Mouse (Mus musculus) limb, embryonic 10.5 days (tissue): ENCODE measurements around the gene Acy3. TPM values are rescaled to one million over a fixed set of nuclear protein-coding genes. Genes with fewer than 3 reads are reported as not detected.

Experiments
- DNase-seq: peaks from one replicate; pipeline ENCODE4 v3.0.0-alpha.2; 2017; ENCODE audit warnings: low spot score
- H3K27ac ChIP-seq: fragments of 300-500 bp; sonication (generic); 2 replicates; pipeline ENCODE4 v1.5.1; 2016; ENCODE audit warnings: mild to moderate bottlenecking
- H3K27me3 ChIP-seq: fragments of 300-500 bp; sonication (generic); 2 replicates; pipeline ENCODE4 v1.6.1; 2016; ENCODE audit warnings: low read depth, mild to moderate bottlenecking; ENCODE audit not compliant: poor library complexity, severe bottlenecking
- H3K36me3 ChIP-seq: fragments of 300-500 bp; sonication (generic); 2 replicates; pipeline ENCODE4 v1.6.1; 2016; ENCODE audit warnings: mild to moderate bottlenecking, moderate library complexity
- H3K4me1 ChIP-seq: fragments of 300-500 bp; sonication (generic); 2 replicates; pipeline ENCODE4 v1.6.1; 2016
- H3K4me3 ChIP-seq: fragments of 300-500 bp; sonication (generic); 2 replicates; pipeline ENCODE4 v1.5.1; 2016; ENCODE audit warnings: mild to moderate bottlenecking, moderate library complexity
- H3K9me3 ChIP-seq: fragments of 300-500 bp; sonication (generic); replicated peaks from 2 replicates; pipeline ENCODE4 v1.6.1; 2016; ENCODE audit warnings: mild to moderate bottlenecking
- WGBS: fragments of 180-500 bp; shearing (Covaris S2); methylation state at CpG from one replicate; pipeline ENCODE4 v1.1.7; 2016; 5-methylcytosine and 5-hydroxymethylcytosine counted together
- polyA plus RNA-seq: library from polyadenylated mRNA; unstranded; fragments of >200 nt; fragmentation: Nextera tagmentation; extraction: Ambion mirVana; gene quantifications from 2 replicates; pipeline ENCODE4 v1.2.1, GENCODE M21; 2016

The Acy3 gene
- polyA plus RNA-seq, 1 experiment from 2014 or later = 5.6 TPM

DNA sequence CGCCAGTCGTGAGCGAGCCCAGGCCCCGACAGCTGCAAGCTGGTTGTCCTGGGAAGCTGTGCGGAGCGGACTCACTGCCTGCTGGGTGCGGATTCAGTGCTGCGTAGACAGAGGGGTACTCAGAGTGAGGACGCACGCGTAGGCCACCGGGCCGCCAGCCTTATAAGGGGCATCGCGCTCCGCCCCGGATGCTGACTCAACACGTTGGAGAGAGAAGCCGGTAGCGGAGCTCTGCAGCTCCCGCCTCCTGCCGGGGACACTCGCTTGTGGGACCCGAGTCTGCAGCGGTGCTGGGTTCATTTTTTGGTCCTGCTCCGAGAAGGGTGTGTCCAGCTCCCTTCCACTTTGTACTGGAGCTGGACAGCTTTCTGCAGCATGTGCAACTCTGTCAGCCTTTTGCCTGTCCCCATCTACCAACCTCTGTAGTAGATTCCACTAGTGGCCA is 51.4 kb downstream of the Acy3 start, which contains the start of gene Gstp1:
Gene Gstp1 (minus strand): TSS at position 198 of the 445 bp plus-strand sequence.
- Histone ChIP-seq H3K27me3 (no peaks in the 10 kb centered on the region), H3K27ac (peak within 1 kb of the TSS; percentile 94), H3K4me3 (peak within 1 kb of the TSS; percentile 80), H3K36me3 (peaks cover 10% of the 10 kb centered on the region), H3K4me1 (peaks cover 25% of the 10 kb centered on the region), H3K9me3 (no peaks in the 10 kb centered on the region)
- DNase-seq = peak; percentile 88
- WGBS = under 1% methylated on average over 26 of the region's 26 CpGs

Other genes with a start within 250 kb of the Acy3 start
- 21.4 and 29.2 TPM in 2 replicates for gene Kmt5b, start 219.1 kb upstream of the Acy3 start, polyA plus RNA-seq
- gene Chka, start 134.8 kb upstream of the Acy3 start, polyA plus RNA-seq = 48.5 and 50.0 TPM in 2 replicates
- 27.9 and 39.4 TPM in 2 replicates for gene Tcirg1, start 79.4 kb upstream of the Acy3 start, polyA plus RNA-seq
- gene Ndufs8, start 73.8 kb upstream of the Acy3 start, polyA plus RNA-seq = 249 and 273 TPM in 2 replicates
- 0.20 and 0.33 TPM in 2 replicates for gene Aldh3b1, start 56.8 kb upstream of the Acy3 start, polyA plus RNA-seq
- gene Unc93b1, start 51.4 kb upstream of the Acy3 start, polyA plus RNA-seq = 5.4 and 6.7 TPM in 2 replicates
- not detected in 2 replicates for gene Aldh3b3, start 27.9 kb upstream of the Acy3 start, polyA plus RNA-seq
- 1.4 and 2.4 TPM in 2 replicates for gene Aldh3b2, start 14.2 kb upstream of the Acy3 start, polyA plus RNA-seq
- 0.10 TPM in 1 of 2 replicates, not detected in the other for gene Tbx10, start 6.2 kb downstream of the Acy3 start, polyA plus RNA-seq
- gene Nudt8, start 14.0 kb downstream of the Acy3 start, polyA plus RNA-seq = 32.4 and 36.0 TPM in 2 replicates
- gene Gm49405, start 14.1 kb downstream of the Acy3 start, polyA plus RNA-seq = 3.5 and 4.6 TPM in 2 replicates
- 5.0 and 7.6 TPM in 2 replicates for gene Doc2g, start 16.7 kb downstream of the Acy3 start, polyA plus RNA-seq
- gene Ndufv1, start 26.2 kb downstream of the Acy3 start, polyA plus RNA-seq = 220 and 221 TPM in 2 replicates
- gene Gstp1, start 51.4 kb downstream of the Acy3 start, polyA plus RNA-seq = 478 and 510 TPM in 2 replicates
- 0.62 and 0.88 TPM in 2 replicates for gene Gstp2, start 59.5 kb downstream of the Acy3 start, polyA plus RNA-seq
- gene Gstp3, start 73.0 kb downstream of the Acy3 start, polyA plus RNA-seq = not detected in 2 replicates
- gene Cabp2, start 95.0 kb downstream of the Acy3 start, polyA plus RNA-seq = not detected in 2 replicates
- gene Cdk2ap2, start 110.6 kb downstream of the Acy3 start, polyA plus RNA-seq = 86.7 and 87.0 TPM in 2 replicates
- gene Pitpnm1, start 113.4 kb downstream of the Acy3 start, polyA plus RNA-seq = 5.9 and 7.9 TPM in 2 replicates
- gene Aip, start 139.3 kb downstream of the Acy3 start, polyA plus RNA-seq = 74.9 and 79.2 TPM in 2 replicates
- gene Gpr152, start 153.2 kb downstream of the Acy3 start, polyA plus RNA-seq = not detected in 2 replicates
- 0.15 TPM in 1 of 2 replicates, not detected in the other for gene Cabp4, start 157.5 kb downstream of the Acy3 start, polyA plus RNA-seq
- gene Coro1b, start 162.0 kb downstream of the Acy3 start, polyA plus RNA-seq = 129 and 148 TPM in 2 replicates
- 0.93 and 1.4 TPM in 2 replicates for gene Ptprcap, start 167.0 kb downstream of the Acy3 start, polyA plus RNA-seq
- 58.3 and 66.0 TPM in 2 replicates for gene Rps6kb2, start 176.8 kb downstream of the Acy3 start, polyA plus RNA-seq
- 3.2 and 3.3 TPM in 2 replicates for gene Carns1, start 188.9 kb downstream of the Acy3 start, polyA plus RNA-seq
- 0.21 and 1.2 TPM in 2 replicates for gene Tbc1d10c, start 204.7 kb downstream of the Acy3 start, polyA plus RNA-seq
- 1,070 and 1,129 TPM in 2 replicates for gene Ppp1ca, start 205.5 kb downstream of the Acy3 start, polyA plus RNA-seq
- gene Rad9a, start 215.1 kb downstream of the Acy3 start, polyA plus RNA-seq = 58.2 and 61.5 TPM in 2 replicates
- 4.3 and 6.0 TPM in 2 replicates for gene Clcf1, start 227.7 kb downstream of the Acy3 start, polyA plus RNA-seq
- not detected in 2 replicates for gene AC109138.7, start 227.8 kb downstream of the Acy3 start, polyA plus RNA-seq
- 14.0 and 16.2 TPM in 2 replicates for gene Pold4, start 245.3 kb downstream of the Acy3 start, polyA plus RNA-seq